Mouse (Mus musculus): ENCODE measurements at regions not wholly inside any gene's neighbourhood (a gene's known extent, or its start where the extent isn't known, plus 50 kb on each side); places are given as distances from the start of the nearest gene placed in this dataset.
A peak's percentile ranks its signal among the peaks of the same experiment; 100 is the strongest.

DNA sequence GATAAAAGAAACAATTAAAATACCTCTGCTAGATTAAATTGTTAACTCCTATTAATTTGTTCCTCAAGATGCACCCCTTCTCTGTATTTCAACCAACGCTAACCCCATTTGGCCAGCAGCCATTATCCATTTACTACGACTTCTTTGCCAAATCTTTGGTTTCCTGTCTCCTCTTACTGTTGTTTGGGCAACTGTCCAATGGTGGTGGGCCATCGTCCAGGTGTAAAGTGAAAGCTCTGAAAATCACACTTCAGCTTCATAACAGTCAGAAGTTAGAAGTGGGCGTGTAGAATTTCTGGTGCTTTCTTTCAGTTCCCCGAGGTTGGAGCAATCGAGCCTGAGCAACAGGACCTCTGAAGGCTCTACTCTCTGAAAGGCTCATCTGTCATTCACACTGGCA is 66.8 kb upstream of the Zbtb20 start:
- TF ChIP-seq POLR2A (IDR thresholded peaks at IDR 0.05; ENCODE audit: borderline replicate concordance, low read depth, low read length) (no peak), CTCF (IDR thresholded peaks at IDR 0.05; ENCODE audit: low read depth, low read length) (no peak)
- Histone ChIP-seq H3K4me3 (ENCODE audit: insufficient read depth, low read length) (no peak overlapping the region), H3K4me1 (ENCODE audit: control insufficient read depth, insufficient read depth, low read length) (no peaks in the 10 kb centered on the region), H3K27ac (ENCODE audit: insufficient read depth, low read depth, low read length) (no peak overlapping the region)

DNA sequence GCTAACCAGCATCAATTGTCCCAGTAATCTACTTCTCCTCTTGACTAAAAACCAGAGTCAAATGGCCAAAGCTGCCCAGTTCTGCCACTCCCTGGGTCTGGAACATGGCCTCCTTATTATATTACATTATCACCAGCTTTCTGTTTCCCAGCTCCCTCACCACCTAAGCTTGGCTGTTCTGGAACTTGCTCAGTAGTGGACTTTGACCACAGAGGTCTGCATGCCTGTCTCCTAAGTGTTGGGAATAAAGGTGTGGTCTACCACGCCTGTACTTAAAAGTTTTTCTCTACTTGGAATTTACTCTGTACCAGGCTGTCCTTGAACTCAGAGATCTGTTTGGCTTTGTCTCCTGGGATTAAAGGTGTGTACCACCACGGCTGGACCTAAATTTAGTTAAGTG is 68.1 kb upstream of the Zbtb20 start:
- TF ChIP-seq CTCF (IDR thresholded peaks at IDR 0.05; ENCODE audit: low read depth, low read length) = no peak
- no peak for TF ChIP-seq POLR2A (IDR thresholded peaks at IDR 0.05; ENCODE audit: borderline replicate concordance, low read depth, low read length)
- no peak overlapping the region for H3K4me3 ChIP-seq (ENCODE audit: insufficient read depth, low read length)
- H3K27ac ChIP-seq (ENCODE audit: insufficient read depth, low read depth, low read length) = no peak overlapping the region
- H3K4me1 ChIP-seq (ENCODE audit: control insufficient read depth, insufficient read depth, low read length) = no peaks in the 10 kb centered on the region

DNA sequence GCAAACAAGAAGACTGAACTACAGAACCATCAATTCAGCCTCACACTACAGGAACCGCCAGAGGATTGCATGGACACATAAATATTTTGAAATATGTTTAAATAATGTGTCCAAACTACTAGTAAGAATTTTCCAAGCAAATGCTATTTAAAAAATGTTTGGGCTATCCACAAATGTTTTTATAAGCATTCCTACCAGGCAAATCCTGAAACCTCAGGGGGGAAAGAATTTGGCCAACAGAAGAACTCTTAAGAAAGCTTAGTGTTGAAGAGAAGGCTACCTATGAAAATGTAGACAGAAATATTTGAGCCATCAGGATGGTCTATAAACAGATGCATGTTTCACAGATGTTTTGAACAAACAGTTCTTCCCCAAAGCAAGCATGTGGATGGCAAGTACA is 72.1 kb upstream of the Zbtb20 start:
- no peak overlapping the region for H3K4me3 ChIP-seq (ENCODE audit: insufficient read depth, low read length)
- TF ChIP-seq CTCF (IDR thresholded peaks at IDR 0.05; ENCODE audit: low read depth, low read length) = no peak
- no peak for TF ChIP-seq POLR2A (IDR thresholded peaks at IDR 0.05; ENCODE audit: borderline replicate concordance, low read depth, low read length)
- H3K27ac ChIP-seq (ENCODE audit: insufficient read depth, low read depth, low read length) = no peak overlapping the region
- no peaks in the 10 kb centered on the region for H3K4me1 ChIP-seq (ENCODE audit: control insufficient read depth, insufficient read depth, low read length)

DNA sequence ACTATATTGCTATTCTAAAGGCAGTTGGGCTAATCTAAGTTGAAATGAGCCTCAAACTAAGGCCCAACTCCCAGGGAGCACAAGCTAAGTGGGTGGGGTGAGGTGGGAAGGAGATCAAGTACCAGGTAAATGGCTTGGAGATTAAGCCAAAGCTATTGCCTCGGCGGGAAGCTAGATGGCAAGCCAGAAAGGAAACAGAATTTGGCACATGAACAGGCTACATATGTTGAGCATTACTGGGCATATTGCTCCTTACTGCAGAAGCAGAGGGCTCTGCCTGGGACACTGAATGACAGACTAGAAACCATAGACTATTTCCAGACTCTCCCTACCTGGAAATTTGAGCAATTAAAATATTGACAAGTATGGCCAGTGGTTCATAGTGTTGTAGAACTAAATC is 83.1 kb upstream of the Zbtb20 start:
- Histone ChIP-seq H3K4me1 (ENCODE audit: control insufficient read depth, insufficient read depth, low read length) (no peaks in the 10 kb centered on the region), H3K4me3 (ENCODE audit: insufficient read depth, low read length) (no peak overlapping the region), H3K27ac (ENCODE audit: insufficient read depth, low read depth, low read length) (no peak overlapping the region)
- TF ChIP-seq POLR2A (IDR thresholded peaks at IDR 0.05; ENCODE audit: borderline replicate concordance, low read depth, low read length) (no peak), CTCF (IDR thresholded peaks at IDR 0.05; ENCODE audit: low read depth, low read length) (no peak)

DNA sequence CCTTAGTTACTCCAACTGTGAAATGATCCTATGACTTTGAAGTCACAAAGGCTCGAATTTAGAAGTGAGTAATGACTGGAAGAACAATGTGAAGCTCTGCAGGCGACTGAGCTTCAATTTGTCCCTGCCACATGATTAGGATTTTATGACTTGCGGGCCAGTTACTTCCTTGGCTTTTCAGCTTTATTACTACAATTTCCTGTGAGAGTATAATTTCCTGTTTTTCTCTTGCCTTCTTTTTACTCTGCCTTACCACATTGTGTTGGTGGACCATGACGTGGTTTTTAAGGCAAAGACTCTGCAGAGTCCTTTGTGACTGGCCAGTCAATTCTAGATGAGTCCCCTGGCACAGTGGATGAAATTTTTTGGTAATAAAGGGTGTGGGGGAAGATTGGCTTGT is 91.0 kb upstream of the Zbtb20 start:
- TF ChIP-seq POLR2A (IDR thresholded peaks at IDR 0.05; ENCODE audit: borderline replicate concordance, low read depth, low read length) (no peak), CTCF (IDR thresholded peaks at IDR 0.05; ENCODE audit: low read depth, low read length) (no peak)
- peaks cover 10% of the 10 kb centered on the region for H3K4me1 ChIP-seq (ENCODE audit: control insufficient read depth, insufficient read depth, low read length)
- H3K4me3 ChIP-seq (ENCODE audit: insufficient read depth, low read length) = no peak overlapping the region
- H3K27ac ChIP-seq (ENCODE audit: insufficient read depth, low read depth, low read length) = peak overlapping the region; percentile 29

DNA sequence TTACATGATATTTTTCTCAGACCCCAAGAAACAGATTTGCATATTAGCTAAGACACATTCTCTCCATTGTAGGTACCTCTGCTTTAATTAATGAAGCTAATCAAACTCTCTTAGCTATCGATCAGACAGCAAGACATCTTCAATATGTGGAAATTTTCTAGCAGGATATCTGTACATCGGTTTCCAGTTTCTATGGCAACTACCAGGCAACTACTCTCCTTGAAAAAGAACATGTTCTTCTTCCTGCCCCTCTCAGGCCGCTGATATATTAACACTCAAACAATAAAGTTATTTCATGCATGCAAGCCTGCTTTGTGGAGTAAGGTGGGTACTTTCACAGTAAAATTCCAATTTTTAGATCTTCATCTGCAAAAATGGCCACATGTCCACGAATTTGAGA is 91.7 kb upstream of the Zbtb20 start:
- Histone ChIP-seq H3K27ac (ENCODE audit: insufficient read depth, low read depth, low read length) (no peak overlapping the region), H3K4me1 (ENCODE audit: control insufficient read depth, insufficient read depth, low read length) (peaks cover 10% of the 10 kb centered on the region), H3K4me3 (ENCODE audit: insufficient read depth, low read length) (no peak overlapping the region)
- TF ChIP-seq CTCF (IDR thresholded peaks at IDR 0.05; ENCODE audit: low read depth, low read length) (no peak), POLR2A (IDR thresholded peaks at IDR 0.05; ENCODE audit: borderline replicate concordance, low read depth, low read length) (no peak)

DNA sequence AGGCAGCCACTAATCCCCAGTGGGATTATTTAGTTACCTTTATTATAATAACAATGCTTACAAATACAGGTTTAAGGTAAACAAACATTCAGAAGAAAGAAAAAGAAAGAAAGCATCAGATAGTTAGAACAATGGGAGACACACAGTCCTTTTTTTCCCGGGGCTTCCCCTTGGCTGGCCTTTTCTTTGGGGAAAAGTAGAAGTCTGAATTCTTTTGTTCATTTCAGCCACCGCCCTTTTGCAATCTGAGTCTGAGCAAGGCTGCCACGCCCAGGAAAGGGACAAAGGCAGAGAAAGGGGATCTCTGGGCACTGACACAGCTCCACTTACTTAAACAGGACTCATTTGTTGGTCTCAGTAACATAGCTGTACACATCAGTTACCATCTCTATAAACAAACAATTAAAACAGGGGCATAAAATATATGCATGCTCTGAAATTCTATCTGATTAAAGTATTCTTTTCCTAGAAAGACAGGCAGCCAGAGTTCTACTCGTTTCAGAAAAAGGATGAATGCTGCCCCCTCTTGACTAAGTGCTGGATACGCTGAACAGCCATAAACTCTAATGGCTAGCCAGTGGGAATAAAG is 93.5 kb upstream of the Zbtb20 start:
- Histone ChIP-seq H3K4me1 (ENCODE audit: control insufficient read depth, insufficient read depth, low read length) (peaks cover 10% of the 10 kb centered on the region), H3K27ac (ENCODE audit: insufficient read depth, low read depth, low read length) (no peak overlapping the region), H3K4me3 (ENCODE audit: insufficient read depth, low read length) (no peak overlapping the region)
- TF ChIP-seq POLR2A (IDR thresholded peaks at IDR 0.05; ENCODE audit: borderline replicate concordance, low read depth, low read length) = no peak
- no peak for TF ChIP-seq CTCF (IDR thresholded peaks at IDR 0.05; ENCODE audit: low read depth, low read length)

DNA sequence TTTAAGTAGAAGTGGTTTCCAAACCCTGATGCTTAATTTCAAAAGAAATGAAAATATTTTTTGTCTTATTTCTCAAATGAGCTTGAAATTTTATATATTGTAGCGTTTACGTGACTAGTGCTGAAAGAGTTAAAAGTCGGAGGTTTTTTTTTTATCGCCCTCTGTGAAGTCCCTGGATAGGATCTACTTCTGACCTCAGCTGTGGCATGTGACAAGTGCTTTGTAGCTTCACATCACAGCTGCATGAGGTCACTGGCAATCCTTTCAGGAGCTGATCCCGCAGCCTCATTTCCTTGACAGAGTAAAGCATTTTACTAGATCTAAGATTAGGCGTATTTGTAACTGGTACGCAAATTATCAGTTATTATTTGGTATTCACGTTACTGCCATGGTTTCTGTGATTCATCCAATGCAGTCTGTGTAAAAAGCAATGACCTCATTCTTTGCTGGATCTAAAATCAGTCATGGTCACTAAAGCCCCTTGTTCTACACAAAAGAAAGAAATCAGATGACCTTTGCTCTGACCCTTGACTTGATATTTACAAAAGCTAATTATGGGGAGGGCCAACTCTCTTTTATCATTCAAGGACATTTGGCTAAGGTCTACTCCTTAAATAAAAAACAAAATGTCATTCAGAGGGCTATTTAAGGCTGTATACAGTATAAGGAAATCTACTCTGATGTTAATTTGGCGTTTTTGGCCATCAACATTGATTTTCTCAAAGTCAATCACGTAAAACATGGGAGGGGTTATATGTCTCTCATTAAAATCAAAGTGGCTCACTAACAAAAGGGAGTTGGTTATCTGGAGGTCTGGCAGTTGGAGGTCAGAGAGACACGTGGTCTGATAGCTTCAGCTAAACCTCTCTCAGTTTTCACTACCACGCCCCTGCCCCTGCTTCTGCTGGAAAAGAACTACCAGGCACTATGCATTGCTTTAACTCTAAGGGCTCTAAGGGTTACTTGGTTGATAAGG is 94.3 kb upstream of the Zbtb20 start:
- TF ChIP-seq CTCF (IDR thresholded peaks at IDR 0.05; ENCODE audit: low read depth, low read length) (no peak), POLR2A (IDR thresholded peaks at IDR 0.05; ENCODE audit: borderline replicate concordance, low read depth, low read length) (no peak)
- H3K4me1 ChIP-seq (ENCODE audit: control insufficient read depth, insufficient read depth, low read length) = peaks cover 10% of the 10 kb centered on the region

DNA sequence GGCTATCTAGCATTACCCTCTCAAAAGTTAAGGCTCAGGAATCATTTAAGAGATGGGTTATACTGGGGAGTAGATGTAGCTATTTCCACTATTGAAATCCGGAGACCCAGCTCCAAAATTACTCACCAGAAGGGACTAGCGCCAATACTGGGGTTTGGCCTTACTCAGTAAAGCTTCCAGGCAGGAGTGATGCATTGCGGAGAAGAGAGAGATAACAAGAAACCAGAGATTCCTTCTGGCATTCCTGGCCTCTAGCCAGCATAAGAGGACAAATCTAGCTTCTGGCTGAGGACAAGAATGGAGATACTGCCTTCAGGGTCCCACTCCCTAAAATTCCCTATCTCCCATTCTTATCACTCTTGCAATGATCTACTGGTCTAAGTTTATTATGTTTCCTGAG is 95.7 kb upstream of the Zbtb20 start:
- Histone ChIP-seq H3K4me3 (ENCODE audit: insufficient read depth, low read length) (no peak overlapping the region), H3K4me1 (ENCODE audit: control insufficient read depth, insufficient read depth, low read length) (peaks cover 9% of the 10 kb centered on the region), H3K27ac (ENCODE audit: insufficient read depth, low read depth, low read length) (no peak overlapping the region)
- TF ChIP-seq CTCF (IDR thresholded peaks at IDR 0.05; ENCODE audit: low read depth, low read length) (no peak), POLR2A (IDR thresholded peaks at IDR 0.05; ENCODE audit: borderline replicate concordance, low read depth, low read length) (no peak)

More for the DNA sequence above, 94.3 kb upstream of the Zbtb20 start:
- Histone ChIP-seq H3K4me3 (ENCODE audit: insufficient read depth, low read length) (no peak overlapping the region), H3K27ac (ENCODE audit: insufficient read depth, low read depth, low read length) (no peak overlapping the region)

DNA sequence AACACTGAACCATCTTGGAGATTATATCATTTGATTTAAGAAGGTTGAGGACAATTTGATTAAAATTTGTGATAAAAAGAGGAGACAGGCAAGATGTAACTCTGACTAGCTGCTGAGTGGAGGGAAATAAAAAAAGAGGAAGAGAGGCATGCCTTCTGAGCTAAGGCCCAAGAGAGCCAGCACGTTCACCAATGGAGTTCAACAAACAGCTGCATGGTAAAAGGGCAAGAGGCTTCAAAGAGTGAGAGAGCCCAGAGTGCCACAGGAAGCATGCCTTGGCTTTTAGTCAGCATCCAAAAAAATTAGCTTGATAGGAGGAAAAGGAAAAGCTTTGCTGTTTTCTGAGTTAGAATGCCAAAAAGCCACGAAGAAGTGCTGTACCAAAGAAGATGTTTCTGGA is 103.0 kb upstream of the Zbtb20 start:
- no peak overlapping the region for H3K4me3 ChIP-seq (ENCODE audit: insufficient read depth, low read length)
- no peak for TF ChIP-seq CTCF (IDR thresholded peaks at IDR 0.05; ENCODE audit: low read depth, low read length)
- TF ChIP-seq POLR2A (IDR thresholded peaks at IDR 0.05; ENCODE audit: borderline replicate concordance, low read depth, low read length) = no peak
- 0 out of 2 replicates have a peak, but pooled peaks cover 2% of the 10 kb centered on the region for H3K4me1 ChIP-seq (ENCODE audit: control insufficient read depth, insufficient read depth, low read length)
- H3K27ac ChIP-seq (ENCODE audit: insufficient read depth, low read depth, low read length) = no peak overlapping the region
